Mouse (Mus musculus): ENCODE results near the gene B4galt7. TPM values are rescaled to one million over a fixed set of nuclear protein-coding genes. Genes with fewer than 3 reads are reported as not detected.
"Not testable (repeated sequence)": the region's sequence is repeated elsewhere in the genome, so short reads cannot be mapped to it uniquely, and the experiment has no call there.

Gene B4galt7
- total RNA-seq, 2 experiments from 2014 or later = 24.7 to 25.8 TPM

DNA sequence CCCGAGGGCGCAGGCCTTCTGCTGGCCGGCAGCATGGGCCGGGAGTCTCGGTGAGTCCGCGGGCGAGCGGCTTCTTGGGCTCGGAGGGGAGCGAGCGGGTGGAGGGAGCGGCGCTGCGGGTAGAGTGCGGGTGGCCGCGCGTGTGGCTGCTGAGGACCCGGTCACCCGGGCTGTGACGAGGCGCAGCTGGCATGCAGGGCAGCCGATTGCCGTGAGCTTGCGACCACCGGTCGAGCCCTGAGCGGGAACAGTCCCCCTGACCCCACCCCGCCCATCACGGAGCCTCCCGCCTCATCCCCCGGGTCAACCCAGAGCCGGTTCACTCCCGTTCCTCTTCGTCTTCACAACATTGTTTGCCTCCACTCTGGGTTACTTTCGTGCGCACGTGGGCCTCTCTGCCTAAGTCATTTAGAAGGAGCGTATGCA, 35.5 kb downstream of the B4galt7 start:
- no peak for TF ChIP-seq CTCF (IDR thresholded peaks at IDR 0.05)
- Histone ChIP-seq H3K27ac (peak overlapping the region; percentile 80), H3K4me3 (peak overlapping the region; percentile 100)
- no peak for DNase-seq (ENCODE audit: extremely low spot score in 1 of 2, low spot score in 2 of 2)
- intact Hi-C loops (cut with DNase I) = no loop called here

DNA sequence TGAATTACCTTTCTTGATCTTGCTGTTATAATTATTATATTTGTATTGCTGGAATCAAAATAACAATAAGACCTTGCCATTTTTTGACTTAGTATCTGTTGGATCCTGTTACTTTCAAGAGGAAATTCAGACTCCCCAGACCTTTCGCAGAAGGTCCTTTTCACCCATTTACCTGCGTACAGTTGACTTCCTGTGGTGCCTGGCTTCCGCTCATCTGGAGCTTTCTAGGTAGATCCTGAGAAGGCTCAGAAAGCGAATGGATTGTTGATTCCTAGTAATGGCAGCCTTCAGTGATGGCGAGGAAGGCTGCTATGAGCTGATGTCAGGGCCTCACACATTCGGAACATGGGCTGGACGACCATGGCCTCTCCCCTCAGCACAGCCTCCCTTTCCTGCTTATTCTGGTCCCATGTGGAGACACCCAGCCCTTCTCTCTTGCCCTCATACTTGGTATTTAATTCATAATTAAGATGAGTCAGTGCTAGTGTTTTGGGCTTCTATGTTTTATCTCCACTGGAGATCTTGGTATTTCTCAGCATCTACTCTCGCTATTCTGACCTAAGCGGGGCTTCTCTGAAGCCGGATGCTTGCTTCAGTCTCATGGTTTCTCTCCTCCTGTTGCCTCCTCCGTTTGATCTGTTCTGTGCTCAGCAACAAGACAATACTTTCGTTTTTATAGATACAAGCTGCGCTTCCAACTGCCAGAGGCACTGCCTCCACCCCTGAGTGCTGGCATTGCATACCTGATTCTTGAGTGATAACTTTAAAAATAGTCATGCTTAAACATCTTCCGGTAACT, 36.7 kb downstream of the B4galt7 start:
- intact Hi-C loops (cut with DNase I) = no loop called here
- DNase-seq (ENCODE audit: extremely low spot score in 1 of 2, low spot score in 2 of 2) = no peak
- no peak for TF ChIP-seq CTCF (IDR thresholded peaks at IDR 0.05)
- no peak overlapping the region for H3K4me3 ChIP-seq
- no peak overlapping the region for H3K27ac ChIP-seq

DNA sequence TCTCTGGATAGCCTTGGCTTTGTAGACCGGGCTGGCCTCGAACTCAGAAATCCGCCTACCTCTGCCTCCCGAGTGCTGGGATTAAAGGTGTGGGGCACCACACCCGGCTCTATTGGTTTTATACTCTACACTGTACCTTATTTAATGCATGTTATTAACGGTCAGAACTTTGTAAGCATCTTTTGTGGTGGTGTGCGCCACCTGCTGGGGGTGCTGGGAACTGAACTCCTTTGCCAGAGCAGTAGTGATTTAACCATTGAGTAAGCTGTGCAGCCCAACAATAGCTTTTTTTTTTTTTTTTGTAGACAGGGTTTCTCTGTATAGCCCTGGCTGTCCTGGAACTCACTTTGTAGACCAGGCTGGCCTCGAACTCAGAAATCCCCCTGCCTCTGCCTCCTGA, 40.8 kb downstream of the B4galt7 start:
- not testable (repeated sequence) for H3K4me3 ChIP-seq, H3K27ac ChIP-seq
- TF ChIP-seq CTCF (IDR thresholded peaks at IDR 0.05) = peak; percentile 82
- intact Hi-C loops (cut with DNase I) = loop anchor here (1.0 to 5.0 kb wide), 2 partner anchors 39 to 87 kb away; partner anchors contain the start of gene Pcbd2
- DNase-seq (ENCODE audit: extremely low spot score in 1 of 2, low spot score in 2 of 2) = peak; percentile 66 to 76

DNA sequence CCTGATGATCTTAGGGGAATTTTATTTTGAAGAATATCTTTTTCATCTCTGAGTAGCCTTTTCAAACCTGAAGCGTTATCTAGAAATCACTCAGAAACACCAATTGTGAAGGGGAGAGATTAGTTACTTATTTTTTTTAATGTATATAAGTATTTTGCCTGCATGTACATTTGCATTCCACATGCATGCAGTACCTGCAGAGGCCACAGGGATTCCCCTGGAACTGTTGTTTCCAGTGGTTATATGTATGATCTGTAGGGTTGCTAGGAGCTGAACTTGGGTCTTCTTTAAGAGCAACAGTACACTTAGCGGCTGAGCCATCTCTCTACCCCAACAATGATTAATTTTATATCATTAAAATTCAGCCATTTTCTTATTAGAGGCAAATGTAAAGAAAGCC, 44.8 kb downstream of the B4galt7 start:
- Histone ChIP-seq H3K27ac (no peak overlapping the region), H3K4me3 (no peak overlapping the region)
- peak; percentile 52 for TF ChIP-seq CTCF (IDR thresholded peaks at IDR 0.05)
- no peak for DNase-seq (ENCODE audit: extremely low spot score in 1 of 2, low spot score in 2 of 2)
- intact Hi-C loops (cut with DNase I) = loop anchor here (5.0 kb wide), 1 partner anchor 83 kb away; the partner anchor contains the start of gene Pcbd2

DNA sequence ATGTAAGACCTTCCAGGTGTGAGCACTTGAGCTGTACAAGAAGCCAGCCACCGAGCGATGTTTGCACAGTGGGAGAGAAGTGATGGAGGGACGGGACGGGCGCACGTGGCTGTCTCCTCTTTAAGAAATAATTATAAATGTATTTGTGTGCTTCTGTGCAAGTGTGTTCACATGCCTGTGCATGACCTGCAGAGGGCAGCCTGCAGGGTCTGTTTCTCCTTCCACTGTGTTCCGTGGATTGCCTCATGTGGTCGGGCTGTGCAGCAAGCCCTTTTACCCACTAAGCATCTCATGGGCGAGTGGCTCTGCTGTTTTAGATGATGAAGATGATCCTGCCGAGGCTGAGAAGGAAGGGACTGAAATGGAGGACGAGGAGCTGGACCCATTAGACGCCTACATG, 50.4 kb downstream of the B4galt7 start:
- no peak; the same call in none of the 2 replicates for TF ChIP-seq CTCF (IDR thresholded peaks at IDR 0.05)
- no peak for DNase-seq (ENCODE audit: extremely low spot score in 1 of 2, low spot score in 2 of 2)
- no peak overlapping the region for H3K4me3 ChIP-seq
- H3K27ac ChIP-seq = no peak overlapping the region
- intact Hi-C loops (cut with DNase I) = no loop called here

DNA sequence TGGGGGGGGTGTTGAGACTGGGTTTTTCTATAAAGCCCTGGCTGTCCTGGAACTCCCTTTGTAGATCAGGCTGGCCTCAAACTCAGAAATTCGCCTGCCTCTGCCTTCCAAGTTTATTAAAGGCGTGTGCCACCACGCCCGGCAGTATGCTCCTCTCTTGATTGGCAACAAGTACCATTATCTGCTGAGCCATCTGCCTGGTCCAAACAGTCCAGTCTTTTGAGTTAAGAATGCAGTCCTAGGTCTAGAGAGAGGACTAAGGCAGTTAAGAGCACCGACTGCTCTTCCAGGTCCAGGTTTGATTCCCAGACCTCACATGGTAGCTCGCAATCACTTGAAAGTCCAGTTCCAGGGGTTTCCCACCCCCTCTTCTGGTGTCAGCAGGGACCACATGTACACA, 51.3 kb downstream of the B4galt7 start:
- intact Hi-C loops (cut with DNase I) = no loop called here
- Histone ChIP-seq H3K4me3 (no peak overlapping the region), H3K27ac (no peak overlapping the region)
- DNase-seq (ENCODE audit: extremely low spot score in 1 of 2, low spot score in 2 of 2) = no peak
- TF ChIP-seq CTCF (IDR thresholded peaks at IDR 0.05) = no peak

Other genes with a start within 250 kb of the B4galt7 start
- 10 to 100 TPM; 57.8 to 60.4 TPM for gene Lman2, start 237.1 kb upstream of the B4galt7 start, total RNA-seq (2021)
- 10 to 100 TPM; 52.4 to 58.2 TPM for gene Rgs14, start 230.2 kb upstream of the B4galt7 start, total RNA-seq (2021)
- gene Slc34a1, start 201.7 kb upstream of the B4galt7 start, total RNA-seq (2021) = under 1 TPM; 0.25 to 0.49 TPM
- not detected for gene Pfn3, start 184.7 kb upstream of the B4galt7 start, total RNA-seq (2021)
- 1 to 10 TPM in 1 of 2 experiments, under 1 TPM in 1; 0.95 to 1.3 TPM for gene F12, start 173.1 kb upstream of the B4galt7 start, total RNA-seq (2021)
- gene Grk6, start 154.8 kb upstream of the B4galt7 start, total RNA-seq (2021) = 10 to 100 TPM; 61.2 to 66.2 TPM
- gene Prr7, start 135.6 kb upstream of the B4galt7 start, total RNA-seq (2021) = 10 to 100 TPM; 77.6 to 80.2 TPM
- gene Dbn1, start 111.8 kb upstream of the B4galt7 start, total RNA-seq (2021) = 100 to 1,000 TPM; 303 to 325 TPM
- 100 to 1,000 TPM in 1 of 2 experiments, 10 to 100 TPM in 1; 94.9 to 114 TPM for gene Pdlim7, start 86.2 kb upstream of the B4galt7 start, total RNA-seq (2021)
- 10 to 100 TPM; 10.1 to 18.2 TPM for gene Dok3, start 70.6 kb upstream of the B4galt7 start, total RNA-seq (2021)
- 10 to 100 TPM; 63.7 to 65.7 TPM for gene Ddx41, start 63.2 kb upstream of the B4galt7 start, total RNA-seq (2021)
- gene Fam193b, start 28.8 kb upstream of the B4galt7 start, total RNA-seq (2021) = 10 to 100 TPM; 90.5 to 98.1 TPM
- 100 to 1,000 TPM; 128 to 141 TPM for gene Tmed9, start 26.2 kb upstream of the B4galt7 start, total RNA-seq (2021)
- 10 to 100 TPM; 42.6 to 45.3 TPM for gene Caml, start 23.1 kb downstream of the B4galt7 start, total RNA-seq (2021)
- gene Ddx46, start 35.1 kb downstream of the B4galt7 start, total RNA-seq (2021) = 10 to 100 TPM; 48.5 to 50.3 TPM
- 10 to 100 TPM; 74.6 to 77.8 TPM for gene B230219D22Rik, start 93.2 kb downstream of the B4galt7 start, total RNA-seq (2021)
- gene Txndc15, start 114.8 kb downstream of the B4galt7 start, total RNA-seq (2021) = 10 to 100 TPM; 74.9 to 76.6 TPM
- 10 to 100 TPM; 20.9 to 24.0 TPM for gene Pcbd2, start 127.5 kb downstream of the B4galt7 start, total RNA-seq (2021)
- gene Catsper3, start 184.7 kb downstream of the B4galt7 start, total RNA-seq (2021) = under 1 TPM; 0.25 to 0.44 TPM
- gene Pitx1, start 236.3 kb downstream of the B4galt7 start, total RNA-seq (2021) = not detected